Mouse (Mus musculus): ENCODE data around the gene Slc30a7. TPM values are rescaled to one million over a fixed set of nuclear protein-coding genes. Genes with fewer than 3 reads are reported as not detected.

Gene Slc30a7
- polyA plus RNA-seq, 1 experiment from 2014 or later = 23.2 TPM

DNA sequence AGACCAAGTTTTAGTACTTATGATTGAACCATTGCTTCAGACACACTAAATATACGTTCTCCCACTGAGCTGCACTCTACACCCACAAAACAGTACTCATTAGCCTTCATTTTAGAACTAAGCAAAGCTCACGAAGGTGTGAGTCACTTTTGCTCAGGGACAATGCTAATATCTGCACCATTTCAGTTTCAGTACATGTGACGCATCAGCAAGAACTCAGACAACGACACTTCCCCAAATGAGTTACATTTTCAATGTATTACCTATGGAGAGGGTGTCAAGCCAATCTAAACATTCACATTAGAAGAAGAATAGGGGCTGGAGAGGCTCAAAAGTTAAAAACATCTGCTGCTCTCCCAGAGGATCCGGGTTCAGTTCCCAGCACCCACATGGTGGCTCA, 10.3 kb downstream of the Slc30a7 start:
- no peak for ATAC-seq (replicated peaks; ENCODE audit: low FRiP score, low read depth)
- H3K9ac ChIP-seq (ENCODE audit: low read depth, low read length) = no peak overlapping the region
- peaks cover 16% of the 10 kb centered on the region; the same call in 1 of the 2 replicates for H3K36me3 ChIP-seq (ENCODE audit: insufficient read depth, low read length)
- H3K4me1 ChIP-seq (replicated peaks; ENCODE audit: insufficient read depth, low read length) = no peaks in the 10 kb centered on the region
- WGBS = 91% methylated on average over 5 of the region's 5 CpGs
- no peaks in the 10 kb centered on the region for H3K9me3 ChIP-seq (replicated peaks; ENCODE audit: low read length)
- DNase-seq (ENCODE audit: low spot score) = no peak
- no peak overlapping the region for H3K27ac ChIP-seq
- no peak overlapping the region for H3K4me2 ChIP-seq (ENCODE audit: low read length)
- H3K4me3 ChIP-seq (replicated peaks; ENCODE audit: low read depth, low read length) = no peak overlapping the region
- no peak for TF ChIP-seq CTCF (IDR thresholded peaks at IDR 0.05; ENCODE audit: low read depth)
- H3K27me3 ChIP-seq (ENCODE audit: insufficient read depth, low read length) = no peaks in the 10 kb centered on the region

DNA sequence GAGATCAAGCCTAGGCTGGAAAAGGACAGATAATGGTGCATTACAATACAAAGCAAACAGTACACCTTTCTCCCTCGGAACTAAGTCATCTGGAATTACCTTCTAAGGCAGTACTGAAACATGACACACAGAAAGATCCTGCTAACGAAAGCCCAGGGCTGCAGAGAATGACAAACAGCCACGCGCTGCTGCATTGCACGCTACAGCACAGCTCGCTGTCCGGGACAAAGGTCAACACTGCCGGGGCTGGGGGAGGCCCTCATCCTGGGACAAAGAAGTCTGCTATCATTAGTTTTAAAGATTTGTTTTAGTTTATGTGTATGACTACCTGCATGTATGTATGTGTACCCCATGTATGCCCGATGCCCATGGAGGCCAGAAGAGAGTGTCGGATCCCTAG, 14.2 kb downstream of the Slc30a7 start:
- no peaks in the 10 kb centered on the region for H3K4me1 ChIP-seq (replicated peaks; ENCODE audit: insufficient read depth, low read length)
- H3K27ac ChIP-seq = 0 out of 2 replicates have a peak overlapping the region, but pooled peaks have one; percentile 15
- H3K4me3 ChIP-seq (replicated peaks; ENCODE audit: low read depth, low read length) = no peak overlapping the region
- 37% methylated on average over 10 of the region's 10 CpGs for WGBS
- H3K9me3 ChIP-seq (replicated peaks; ENCODE audit: low read length) = no peaks in the 10 kb centered on the region
- H3K36me3 ChIP-seq (ENCODE audit: insufficient read depth, low read length) = peaks cover 15% of the 10 kb centered on the region
- no peak overlapping the region for H3K9ac ChIP-seq (ENCODE audit: low read depth, low read length)
- ATAC-seq (replicated peaks; ENCODE audit: low FRiP score, low read depth) (no peak; the same call in 1 of the 2 replicates), DNase-seq (ENCODE audit: low spot score) (peak; percentile 46)
- H3K4me2 ChIP-seq (ENCODE audit: low read length) = no peak overlapping the region
- TF ChIP-seq CTCF (IDR thresholded peaks at IDR 0.05; ENCODE audit: low read depth) = no peak
- no peaks in the 10 kb centered on the region for H3K27me3 ChIP-seq (ENCODE audit: insufficient read depth, low read length)

DNA sequence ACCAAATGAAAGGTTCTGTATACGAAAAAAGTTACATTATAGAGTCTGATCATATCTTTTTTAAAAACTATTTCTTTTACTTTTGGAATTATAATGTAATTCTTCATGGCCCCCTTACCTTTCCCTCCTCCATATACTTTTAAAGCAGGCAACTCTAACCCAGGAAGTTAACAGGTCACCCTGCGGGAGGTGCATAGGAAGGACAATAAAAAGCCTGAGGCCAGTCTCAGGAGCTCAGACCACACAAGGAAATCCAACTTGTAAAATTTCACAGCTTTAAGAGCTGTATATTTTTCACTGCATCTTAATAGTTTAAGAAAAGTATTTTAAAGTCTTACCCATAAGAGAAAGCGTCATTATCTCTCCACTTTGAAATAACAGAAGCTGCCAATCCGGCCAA, 14.6 kb downstream of the Slc30a7 start:
- Histone ChIP-seq H3K4me2 (ENCODE audit: low read length) (no peak overlapping the region), H3K9ac (ENCODE audit: low read depth, low read length) (no peak overlapping the region), H3K4me3 (replicated peaks; ENCODE audit: low read depth, low read length) (no peak overlapping the region), H3K4me1 (replicated peaks; ENCODE audit: insufficient read depth, low read length) (no peaks in the 10 kb centered on the region), H3K36me3 (ENCODE audit: insufficient read depth, low read length) (peaks cover 11% of the 10 kb centered on the region), H3K9me3 (replicated peaks; ENCODE audit: low read length) (no peaks in the 10 kb centered on the region), H3K27ac (no peak overlapping the region), H3K27me3 (ENCODE audit: insufficient read depth, low read length) (no peaks in the 10 kb centered on the region)
- TF ChIP-seq CTCF (IDR thresholded peaks at IDR 0.05; ENCODE audit: low read depth) = no peak
- 51% methylated on average over 4 of the region's 4 CpGs for WGBS
- DNase-seq (ENCODE audit: low spot score) (no peak), ATAC-seq (replicated peaks; ENCODE audit: low FRiP score, low read depth) (no peak)

DNA sequence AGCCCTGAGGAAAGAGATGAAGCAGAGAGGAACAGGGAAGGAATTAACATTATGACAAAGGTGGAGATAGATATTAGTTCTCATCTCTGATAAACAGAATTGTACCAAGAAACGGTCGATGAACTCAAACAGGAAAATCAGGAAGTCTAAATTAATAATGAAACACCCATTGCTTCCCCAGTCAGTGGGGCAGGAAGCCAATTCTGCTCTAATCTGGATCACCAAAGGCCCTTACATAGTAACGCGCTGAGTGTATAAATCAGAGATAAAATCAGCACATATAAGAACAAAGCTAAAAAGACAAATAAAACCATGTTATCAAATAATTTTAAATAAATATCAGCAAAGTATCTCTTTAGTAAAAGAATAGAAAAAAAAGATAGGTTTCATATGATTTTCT, 15.1 kb downstream of the Slc30a7 start:
- H3K9ac ChIP-seq (ENCODE audit: low read depth, low read length) = no peak overlapping the region
- TF ChIP-seq CTCF (IDR thresholded peaks at IDR 0.05; ENCODE audit: low read depth) = no peak
- DNase-seq (ENCODE audit: low spot score) (peak; percentile 33), ATAC-seq (replicated peaks; ENCODE audit: low FRiP score, low read depth) (no peak; the same call in 1 of the 2 replicates)
- H3K4me3 ChIP-seq (replicated peaks; ENCODE audit: low read depth, low read length) = no peak overlapping the region
- no peaks in the 10 kb centered on the region for H3K4me1 ChIP-seq (replicated peaks; ENCODE audit: insufficient read depth, low read length)
- H3K27me3 ChIP-seq (ENCODE audit: insufficient read depth, low read length) = no peaks in the 10 kb centered on the region
- no peak overlapping the region for H3K4me2 ChIP-seq (ENCODE audit: low read length)
- WGBS = 50% methylated on average over 4 of the region's 4 CpGs
- no peak overlapping the region for H3K27ac ChIP-seq
- H3K36me3 ChIP-seq (ENCODE audit: insufficient read depth, low read length) = peaks cover 7% of the 10 kb centered on the region
- H3K9me3 ChIP-seq (replicated peaks; ENCODE audit: low read length) = no peaks in the 10 kb centered on the region

DNA sequence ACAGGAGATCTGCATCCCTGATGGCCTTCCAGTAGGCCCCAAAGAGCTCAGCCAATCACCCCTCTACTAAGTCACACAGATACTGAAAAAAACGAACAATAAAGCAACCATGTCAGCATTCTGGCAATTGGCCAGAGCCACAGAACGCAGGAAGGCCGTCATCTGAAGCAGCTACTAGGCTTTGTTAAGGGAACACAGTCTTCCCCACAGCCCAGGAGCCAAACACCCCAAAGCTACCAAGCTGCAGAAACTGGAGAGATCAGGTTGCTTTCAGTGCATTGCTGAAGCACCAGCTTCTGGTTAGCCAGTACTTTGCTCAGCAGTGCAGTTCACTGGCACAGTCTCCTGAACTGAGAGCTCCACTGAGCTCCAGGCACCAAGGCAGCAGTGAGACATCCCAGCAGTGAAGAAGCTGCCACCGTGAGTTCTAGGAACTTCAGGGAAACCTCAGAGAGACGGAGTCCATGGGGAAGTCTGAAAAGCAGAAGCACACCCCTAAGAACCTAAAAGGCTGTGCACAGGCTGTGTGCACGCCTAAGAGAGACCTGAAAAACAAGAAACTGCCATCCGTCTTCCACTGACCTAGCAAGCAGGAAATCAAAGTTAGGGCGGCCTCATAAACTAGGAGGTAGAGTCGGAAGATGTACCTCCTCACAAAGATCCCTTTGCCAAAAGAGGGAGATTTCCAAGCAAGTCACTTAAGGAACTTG, 21.9 kb downstream of the Slc30a7 start:
- peaks cover 44% of the 10 kb centered on the region for H3K36me3 ChIP-seq (ENCODE audit: insufficient read depth, low read length)

DNA sequence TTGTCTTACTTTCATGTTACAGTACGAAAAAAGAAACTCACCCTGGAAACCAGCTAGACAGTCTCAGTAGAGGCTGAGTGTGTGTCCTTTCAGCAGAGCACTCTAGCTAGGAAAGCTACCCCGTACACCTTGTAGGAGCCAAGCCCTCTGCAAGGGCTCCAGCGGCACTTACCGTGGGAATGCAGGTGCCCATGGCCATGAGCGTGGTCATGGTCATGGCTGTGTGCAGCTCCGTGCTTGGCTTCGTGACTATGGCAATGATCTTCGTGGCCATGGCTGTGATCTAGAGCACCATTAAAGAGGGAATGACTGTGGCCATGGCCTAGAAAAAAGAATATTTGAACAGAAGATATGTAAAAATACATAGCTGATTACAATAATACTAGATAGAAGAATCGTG, 22.6 kb downstream of the Slc30a7 start:
- DNase-seq (ENCODE audit: low spot score) (no peak), ATAC-seq (replicated peaks; ENCODE audit: low FRiP score, low read depth) (no peak)
- no peak overlapping the region for H3K27ac ChIP-seq
- H3K27me3 ChIP-seq (ENCODE audit: insufficient read depth, low read length) = no peaks in the 10 kb centered on the region
- H3K4me2 ChIP-seq (ENCODE audit: low read length) = no peak overlapping the region
- TF ChIP-seq CTCF (IDR thresholded peaks at IDR 0.05; ENCODE audit: low read depth) = no peak
- H3K9ac ChIP-seq (ENCODE audit: low read depth, low read length) = no peak overlapping the region
- H3K4me1 ChIP-seq (replicated peaks; ENCODE audit: insufficient read depth, low read length) = no peaks in the 10 kb centered on the region; the same call in 1 of the 2 replicates
- H3K36me3 ChIP-seq (ENCODE audit: insufficient read depth, low read length) = peaks cover 41% of the 10 kb centered on the region
- 96% methylated on average over 9 of the region's 9 CpGs for WGBS
- H3K9me3 ChIP-seq (replicated peaks; ENCODE audit: low read length) = no peaks in the 10 kb centered on the region
- no peak overlapping the region for H3K4me3 ChIP-seq (replicated peaks; ENCODE audit: low read depth, low read length)

More for the DNA sequence above, 21.9 kb downstream of the Slc30a7 start:
- DNase-seq (ENCODE audit: low spot score) (no peak), ATAC-seq (replicated peaks; ENCODE audit: low FRiP score, low read depth) (no peak)
- Histone ChIP-seq H3K27me3 (ENCODE audit: insufficient read depth, low read length) (no peaks in the 10 kb centered on the region), H3K9me3 (replicated peaks; ENCODE audit: low read length) (no peaks in the 10 kb centered on the region), H3K4me3 (replicated peaks; ENCODE audit: low read depth, low read length) (no peak overlapping the region), H3K4me1 (replicated peaks; ENCODE audit: insufficient read depth, low read length) (no peaks in the 10 kb centered on the region; the same call in 1 of the 2 replicates), H3K4me2 (ENCODE audit: low read length) (no peak overlapping the region), H3K27ac (0 out of 2 replicates have a peak overlapping the region, but pooled peaks have one; percentile 26), H3K9ac (ENCODE audit: low read depth, low read length) (no peak overlapping the region)
- WGBS = 62% methylated on average over 9 of the region's 9 CpGs
- TF ChIP-seq CTCF (IDR thresholded peaks at IDR 0.05; ENCODE audit: low read depth) = no peak
